Mouse (Mus musculus) heart, embryonic 16.5 days (tissue): ENCODE data around the gene Ddx10. TPM values are rescaled to one million over a fixed set of nuclear protein-coding genes. Genes with fewer than 3 reads are reported as not detected.
A peak's percentile ranks its signal among the peaks of the same experiment; 100 is the strongest.

Experiments
- ATAC-seq: fragments of 200-750 bp; cut with Nextera tagmentation; replicated peaks from 2 replicates; pipeline ENCODE4 v1.8.0; 2017; ENCODE audit warnings: moderate number of reproducible peaks; ENCODE audit not compliant: insufficient read depth, low FRiP score; ENCODE audit errors: extremely low read depth
- H3K27ac ChIP-seq: fragments of 300-500 bp; sonication (generic); 2 replicates; pipeline ENCODE4 v1.5.1; 2014; ENCODE audit warnings: mild to moderate bottlenecking, low read length, control low read depth, moderate library complexity
- H3K27me3 ChIP-seq: fragments of 300-500 bp; sonication (generic); 2 replicates; pipeline ENCODE4 v1.6.1; 2014; ENCODE audit warnings: low read length, mixed read lengths; ENCODE audit not compliant: control insufficient read depth, insufficient read depth
- H3K36me3 ChIP-seq: fragments of 300-500 bp; sonication (generic); 2 replicates; pipeline ENCODE4 v1.6.1; 2014; ENCODE audit not compliant: control insufficient read depth, insufficient read depth
- H3K4me1 ChIP-seq: fragments of 300-500 bp; sonication (generic); 2 replicates; pipeline ENCODE4 v1.6.1; 2014; ENCODE audit warnings: low read length, mixed read lengths; ENCODE audit not compliant: control insufficient read depth, insufficient read depth
- H3K4me2 ChIP-seq: fragments of 300-500 bp; sonication (generic); 2 replicates; pipeline ENCODE4 v1.6.1; 2014; ENCODE audit warnings: low read depth, mild to moderate bottlenecking, control low read depth, low read length
- H3K4me3 ChIP-seq: fragments of 300-500 bp; sonication (generic); 2 replicates; pipeline ENCODE4 v1.5.1; 2014; ENCODE audit warnings: mild to moderate bottlenecking, control low read depth, low read length
- H3K9ac ChIP-seq: fragments of 300-500 bp; sonication (generic); 2 replicates; pipeline ENCODE4 v1.6.1; 2014; ENCODE audit warnings: low read length, control low read depth
- H3K9me3 ChIP-seq: fragments of 300-500 bp; sonication (generic); replicated peaks from 2 replicates; pipeline ENCODE4 v1.6.1; 2016; ENCODE audit warnings: low read length; ENCODE audit not compliant: control insufficient read depth
- WGBS: fragments of 180-500 bp; shearing (Covaris S2); extraction: QIAGEN DNeasy Blood & Tissue Kit; methylation state at CpG from one replicate; pipeline ENCODE4 v1.1.7; 2014; 5-methylcytosine and 5-hydroxymethylcytosine counted together
- polyA plus RNA-seq: library from polyadenylated mRNA; unstranded; fragments of >200 nt; fragmentation: Nextera tagmentation; extraction: Ambion mirVana; gene quantifications from 2 replicates; pipeline ENCODE4 v1.2.1, GENCODE M21; 2015

The Ddx10 gene
- polyA plus RNA-seq, 1 experiment from 2014 or later: 20.4 TPM

- no peaks in the 10 kb centered on the region for H3K9me3 ChIP-seq
- H3K27me3 ChIP-seq: no peaks in the 10 kb centered on the region
- no peak overlapping the region for H3K27ac ChIP-seq
- H3K4me1 ChIP-seq: peaks cover 15% of the 10 kb centered on the region
- no peaks in the 10 kb centered on the region for H3K36me3 ChIP-seq
- WGBS: 83% methylated on average over 9 of the region's 9 CpGs
- no peak overlapping the region for H3K4me3 ChIP-seq
- ATAC-seq: no peak
- no peak overlapping the region for H3K9ac ChIP-seq
- no peak overlapping the region for H3K4me2 ChIP-seq
Observed at GRCm38 (mm10) chr9:53072088-53072487, 175.8 kb downstream of the Ddx10 start.

GRCm38 (mm10) chr9:53070875-53071524, 176.9 kb downstream of the Ddx10 start:
- Histone ChIP-seq H3K4me1 (peaks cover 15% of the 10 kb centered on the region), H3K4me3 (no peak overlapping the region), H3K27ac (no peak overlapping the region), H3K27me3 (no peaks in the 10 kb centered on the region), H3K4me2 (no peak overlapping the region), H3K36me3 (no peaks in the 10 kb centered on the region), H3K9me3 (no peaks in the 10 kb centered on the region), H3K9ac (no peak overlapping the region)
- ATAC-seq: no peak
- 81% methylated on average over 12 of the region's 12 CpGs for WGBS

GRCm38 (mm10) chr9:53068166-53068565, 179.7 kb downstream of the Ddx10 start:
- Histone ChIP-seq H3K4me2 (no peak overlapping the region), H3K27me3 (no peaks in the 10 kb centered on the region), H3K4me1 (peaks cover 10% of the 10 kb centered on the region; the same call in 1 of the 2 replicates), H3K36me3 (no peaks in the 10 kb centered on the region), H3K9ac (no peak overlapping the region), H3K9me3 (no peaks in the 10 kb centered on the region), H3K27ac (no peak overlapping the region), H3K4me3 (no peak overlapping the region)
- WGBS: 72% methylated on average over 5 of the region's 5 CpGs
- ATAC-seq: no peak

GRCm38 (mm10) chr9:53066428-53066827, 181.4 kb downstream of the Ddx10 start:
- no peak overlapping the region for H3K4me3 ChIP-seq
- ATAC-seq: no peak
- no peak overlapping the region for H3K4me2 ChIP-seq
- no peak overlapping the region for H3K9ac ChIP-seq
- H3K27me3 ChIP-seq: no peaks in the 10 kb centered on the region
- peaks cover 8% of the 10 kb centered on the region; the same call in 1 of the 2 replicates for H3K4me1 ChIP-seq
- H3K9me3 ChIP-seq: no peaks in the 10 kb centered on the region
- H3K27ac ChIP-seq: no peak overlapping the region
- H3K36me3 ChIP-seq: no peaks in the 10 kb centered on the region
- 46% methylated on average over 4 of the region's 4 CpGs for WGBS

- Histone ChIP-seq H3K9ac (no peak overlapping the region), H3K4me1 (peaks cover 8% of the 10 kb centered on the region; the same call in 1 of the 2 replicates), H3K4me2 (no peak overlapping the region), H3K27ac (peak overlapping the region; percentile 59), H3K27me3 (no peaks in the 10 kb centered on the region), H3K9me3 (no peaks in the 10 kb centered on the region), H3K36me3 (no peaks in the 10 kb centered on the region), H3K4me3 (no peak overlapping the region)
- ATAC-seq: peak; percentile 67
- 22% methylated on average over 2 of the region's 2 CpGs for WGBS
Observed at GRCm38 (mm10) chr9:53065028-53065427, 182.8 kb downstream of the Ddx10 start.

GRCm38 (mm10) chr9:53064531-53064930, 183.3 kb downstream of the Ddx10 start:
- 38% methylated on average over 6 of the region's 6 CpGs for WGBS
- H3K4me1 ChIP-seq: peaks cover 8% of the 10 kb centered on the region; the same call in 1 of the 2 replicates
- no peak overlapping the region for H3K4me2 ChIP-seq
- H3K9me3 ChIP-seq: no peaks in the 10 kb centered on the region
- H3K27ac ChIP-seq: peak overlapping the region; percentile 59
- H3K9ac ChIP-seq: no peak overlapping the region
- H3K36me3 ChIP-seq: no peaks in the 10 kb centered on the region
- ATAC-seq: peak; percentile 47
- H3K27me3 ChIP-seq: no peaks in the 10 kb centered on the region
- H3K4me3 ChIP-seq: no peak overlapping the region

- WGBS: 43% methylated on average over 3 of the region's 3 CpGs
- H3K4me3 ChIP-seq: no peak overlapping the region
- peaks cover 5% of the 10 kb centered on the region; the same call in 1 of the 2 replicates for H3K9me3 ChIP-seq
- H3K36me3 ChIP-seq: no peaks in the 10 kb centered on the region
- no peak for ATAC-seq
- peak overlapping the region; percentile 21; the same call in 1 of the 2 replicates for H3K27ac ChIP-seq
- no peak overlapping the region for H3K9ac ChIP-seq
- H3K27me3 ChIP-seq: no peaks in the 10 kb centered on the region
- H3K4me1 ChIP-seq: peaks cover 9% of the 10 kb centered on the region
- H3K4me2 ChIP-seq: 0 out of 2 replicates have a peak overlapping the region, but pooled peaks have one; percentile 1
Observed at GRCm38 (mm10) chr9:53055306-53055705, 192.5 kb downstream of the Ddx10 start.

Other genes with a start within 250 kb of the Ddx10 start
- 0.14 and 0.92 TPM in 2 replicates for gene Exph5, start 53.6 kb upstream of the Ddx10 start, polyA plus RNA-seq
- 21.9 and 23.4 TPM in 2 replicates for gene Kdelc2, start 136.0 kb upstream of the Ddx10 start, polyA plus RNA-seq
- 0.92 and 0.99 TPM in 2 replicates for gene 4930550C14Rik, start 154.3 kb upstream of the Ddx10 start, polyA plus RNA-seq